Mouse (Mus musculus) intestine, postnatal 0 days (tissue): ENCODE data around the gene Xntrpc. TPM values are rescaled to one million over a fixed set of nuclear protein-coding genes. Genes with fewer than 3 reads are reported as not detected.

Experiments
- ATAC-seq: fragments of 200-750 bp; cut with Nextera tagmentation; 2 replicates; pipeline ENCODE4 v1.8.0; 2017; ENCODE audit warnings: mild to moderate bottlenecking, moderate TSS enrichment, moderate library complexity
- H3K27ac ChIP-seq: fragments of 300-500 bp; sonication (generic); 2 replicates; pipeline ENCODE4 v1.5.1; 2014; ENCODE audit warnings: mild to moderate bottlenecking, low read depth, low read length, moderate library complexity
- H3K27me3 ChIP-seq: fragments of 300-500 bp; sonication (generic); replicated peaks from 2 replicates; pipeline ENCODE4 v1.6.1; 2014; ENCODE audit warnings: low read length, mixed read lengths; ENCODE audit not compliant: control insufficient read depth, insufficient read depth
- H3K36me3 ChIP-seq: fragments of 300-500 bp; sonication (generic); 2 replicates; pipeline ENCODE4 v1.6.1; 2014; ENCODE audit warnings: mild to moderate bottlenecking, moderate library complexity; ENCODE audit not compliant: control insufficient read depth, insufficient read depth
- H3K4me1 ChIP-seq: fragments of 300-500 bp; sonication (generic); replicated peaks from 2 replicates; pipeline ENCODE4 v1.6.1; 2014; ENCODE audit warnings: antibody characterized with exemption, low read length, mixed read lengths; ENCODE audit not compliant: control insufficient read depth, insufficient read depth
- H3K4me2 ChIP-seq: fragments of 300-500 bp; sonication (generic); replicated peaks from 2 replicates; pipeline ENCODE4 v1.6.1; 2014; ENCODE audit warnings: low read depth, mild to moderate bottlenecking, moderate library complexity
- H3K4me3 ChIP-seq: fragments of 300-500 bp; sonication (generic); 2 replicates; pipeline ENCODE4 v1.5.1; 2014; ENCODE audit warnings: low read depth, low read length
- H3K9ac ChIP-seq: fragments of 300-500 bp; sonication (generic); 2 replicates; pipeline ENCODE4 v1.6.1; 2014; ENCODE audit warnings: mild to moderate bottlenecking, low read depth, low read length
- H3K9me3 ChIP-seq: fragments of 300-500 bp; sonication (generic); 2 replicates; pipeline ENCODE4 v1.6.1; 2016; ENCODE audit warnings: mixed run types; ENCODE audit not compliant: control insufficient read depth
- CTCF ChIP-seq: sonication (generic); IDR thresholded peaks from 2 replicates; pipeline ENCODE4 v1.5.1; 2016; ENCODE audit warnings: low read depth, mild to moderate bottlenecking, control low read depth, antibody characterized with exemption, moderate library complexity
- WGBS: fragments of 180-500 bp; shearing (Covaris S2); extraction: QIAGEN DNeasy Blood & Tissue Kit; methylation state at CpG from one replicate; pipeline ENCODE4 v1.1.7; 2014; 5-methylcytosine and 5-hydroxymethylcytosine counted together
- polyA plus RNA-seq: library from polyadenylated mRNA; unstranded; fragments of >200 nt; fragmentation: Nextera tagmentation; extraction: Ambion mirVana; gene quantifications from 2 replicates; pipeline ENCODE4 v1.2.1, GENCODE M21; 2015

Xntrpc gene
- polyA plus RNA-seq, 1 experiment from 2014 or later = not detected

DNA sequence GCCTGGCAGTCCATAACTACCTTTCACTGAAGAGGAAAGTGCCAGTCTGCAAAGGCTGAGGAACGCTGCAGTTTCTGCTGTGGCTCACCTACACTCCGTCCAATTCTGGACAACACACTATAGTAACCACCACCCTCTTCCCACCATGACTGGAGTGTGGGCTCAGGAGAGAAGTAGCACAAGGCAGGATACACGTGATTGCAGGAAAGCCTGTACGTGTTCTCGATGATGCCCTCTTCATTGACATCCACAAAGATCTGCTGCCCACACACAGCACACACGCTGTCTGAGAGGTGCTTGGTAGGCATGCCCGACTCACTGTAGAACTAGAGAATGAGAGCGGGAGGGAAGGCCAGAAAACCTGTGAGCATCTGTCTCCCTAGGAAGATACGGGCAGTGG lies 41.7 kb upstream of the Xntrpc start:
- H3K36me3 ChIP-seq = peaks cover 69% of the 10 kb centered on the region

DNA sequence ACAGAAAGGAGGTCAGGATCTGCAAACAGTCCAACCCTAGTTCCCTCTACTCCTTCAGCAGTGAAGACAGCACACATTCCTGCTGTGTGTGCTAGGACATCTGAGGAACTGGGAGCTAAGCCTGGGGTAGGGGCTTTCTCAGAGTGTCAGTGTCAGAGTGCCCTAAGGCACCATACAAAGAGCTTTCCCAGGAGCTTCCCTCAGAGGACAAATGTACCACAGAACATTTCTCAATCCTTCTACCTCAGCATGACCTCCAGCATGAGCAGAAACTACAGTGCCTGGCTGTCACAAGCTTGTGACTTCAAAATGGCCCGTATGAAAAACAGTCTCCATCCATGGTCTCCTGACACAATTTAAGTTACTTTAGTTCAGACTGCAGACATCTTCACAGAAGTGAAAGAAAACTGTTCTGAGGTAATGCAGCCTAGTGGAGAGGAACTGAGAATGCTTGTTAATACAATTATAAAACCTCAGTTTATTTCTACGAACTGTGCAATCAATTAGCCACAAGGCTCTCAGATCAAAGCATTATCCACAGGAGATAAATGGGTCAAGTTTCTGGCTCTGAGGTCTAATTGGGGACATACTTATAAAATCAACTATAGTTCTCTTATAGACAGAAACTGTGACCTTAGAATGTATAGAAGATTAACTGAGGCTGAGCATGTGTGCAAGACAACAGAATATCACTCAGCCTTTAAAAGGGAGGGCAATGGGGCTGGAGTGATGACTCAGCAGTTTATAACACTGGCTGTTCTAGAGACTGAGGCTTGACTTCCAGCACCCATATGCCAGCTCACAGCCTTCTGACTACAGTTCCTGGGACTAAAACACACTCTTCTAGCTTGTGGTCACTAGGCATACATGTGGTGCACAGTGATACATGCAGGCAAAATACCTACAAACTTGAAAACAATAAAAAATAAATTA lies 40.1 kb upstream of the Xntrpc start:
- 84% methylated on average over 2 of the region's 2 CpGs for WGBS
- Histone ChIP-seq H3K36me3 (peaks cover 61% of the 10 kb centered on the region), H3K4me2 (no peak overlapping the region), H3K27me3 (no peaks in the 10 kb centered on the region), H3K9ac (no peak overlapping the region), H3K4me1 (no peaks in the 10 kb centered on the region), H3K4me3 (no peak overlapping the region), H3K27ac (no peak overlapping the region), H3K9me3 (no peaks in the 10 kb centered on the region)
- TF ChIP-seq CTCF = no peak
- ATAC-seq = no peak

More for the DNA sequence above, 41.7 kb upstream of the Xntrpc start:
- 95% methylated on average over 9 of the region's 9 CpGs for WGBS
- Histone ChIP-seq H3K27ac (no peak overlapping the region; the same call in 1 of the 2 replicates), H3K9ac (no peak overlapping the region), H3K9me3 (no peaks in the 10 kb centered on the region), H3K4me2 (no peak overlapping the region), H3K4me1 (no peaks in the 10 kb centered on the region), H3K4me3 (no peak overlapping the region), H3K27me3 (no peaks in the 10 kb centered on the region)
- ATAC-seq = no peak
- no peak for TF ChIP-seq CTCF

- 97% methylated on average over 1 of the region's 1 CpGs for WGBS
- H3K9me3 ChIP-seq = no peaks in the 10 kb centered on the region
- TF ChIP-seq CTCF = peak; percentile 46
Measured at GRCm38 (mm10) chr7:102034904-102035303, 30.6 kb upstream of the Xntrpc start.

DNA sequence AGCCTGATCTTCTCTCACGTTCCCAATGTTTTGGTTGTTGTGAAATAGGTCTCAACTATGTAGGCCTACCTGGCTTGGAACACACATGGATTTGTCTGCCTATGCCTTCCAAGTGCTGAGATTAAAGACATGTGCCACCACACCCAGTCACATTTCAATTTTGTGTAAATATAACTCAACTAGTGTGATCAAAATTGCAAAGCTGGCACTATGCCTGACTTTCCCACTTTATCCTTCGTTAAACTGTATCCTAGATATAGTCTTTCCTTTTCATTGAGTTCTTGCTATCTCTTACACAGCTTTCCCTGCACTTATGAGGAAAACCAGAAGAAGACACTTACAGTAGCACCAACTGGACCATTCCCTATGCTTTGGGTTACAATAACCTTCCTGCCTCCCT lies 30.0 kb upstream of the Xntrpc start:
- no peak overlapping the region for H3K9ac ChIP-seq
- no peak overlapping the region for H3K27ac ChIP-seq
- no peak overlapping the region for H3K4me3 ChIP-seq
- ATAC-seq = no peak
- H3K9me3 ChIP-seq = no peaks in the 10 kb centered on the region
- TF ChIP-seq CTCF = no peak
- H3K27me3 ChIP-seq = no peaks in the 10 kb centered on the region
- peaks cover 63% of the 10 kb centered on the region for H3K36me3 ChIP-seq
- no peaks in the 10 kb centered on the region for H3K4me1 ChIP-seq
- H3K4me2 ChIP-seq = no peak overlapping the region
- WGBS = 82% methylated on average over 2 of the region's 2 CpGs

More at GRCm38 (mm10) chr7:102034904-102035303, 30.6 kb upstream of the Xntrpc start:
- no peak overlapping the region for H3K9ac ChIP-seq
- H3K4me3 ChIP-seq = no peak overlapping the region
- no peaks in the 10 kb centered on the region for H3K27me3 ChIP-seq
- no peaks in the 10 kb centered on the region for H3K4me1 ChIP-seq
- ATAC-seq = no peak
- no peak overlapping the region for H3K27ac ChIP-seq
- H3K4me2 ChIP-seq = no peak overlapping the region
- H3K36me3 ChIP-seq = peaks cover 59% of the 10 kb centered on the region

DNA sequence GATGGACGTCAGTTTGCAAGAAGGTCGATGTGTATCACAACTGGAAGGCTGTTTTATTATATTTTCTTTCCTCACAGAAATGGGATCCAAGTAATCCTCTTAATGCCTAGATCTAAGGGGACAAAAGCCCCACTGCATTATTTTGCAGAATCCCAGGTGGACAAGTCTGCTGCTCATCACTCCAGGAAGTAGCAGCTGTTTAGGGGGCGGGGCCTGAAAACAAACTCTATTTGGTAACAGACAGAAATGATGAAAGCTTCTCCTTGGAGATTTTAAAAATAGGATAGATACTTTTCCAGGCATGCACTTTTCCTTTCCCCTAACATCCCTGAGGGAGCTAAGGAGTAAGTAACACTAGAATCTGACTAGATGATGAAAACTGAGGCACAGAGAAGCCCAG lies 28.2 kb upstream of the Xntrpc start:
- Histone ChIP-seq H3K27me3 (no peaks in the 10 kb centered on the region), H3K4me2 (no peak overlapping the region), H3K9me3 (no peaks in the 10 kb centered on the region), H3K36me3 (peaks cover 64% of the 10 kb centered on the region), H3K4me3 (no peak overlapping the region), H3K27ac (no peak overlapping the region), H3K4me1 (no peaks in the 10 kb centered on the region), H3K9ac (no peak overlapping the region)
- no peak for ATAC-seq
- TF ChIP-seq CTCF = no peak
- WGBS = 94% methylated on average over 3 of the region's 3 CpGs

DNA sequence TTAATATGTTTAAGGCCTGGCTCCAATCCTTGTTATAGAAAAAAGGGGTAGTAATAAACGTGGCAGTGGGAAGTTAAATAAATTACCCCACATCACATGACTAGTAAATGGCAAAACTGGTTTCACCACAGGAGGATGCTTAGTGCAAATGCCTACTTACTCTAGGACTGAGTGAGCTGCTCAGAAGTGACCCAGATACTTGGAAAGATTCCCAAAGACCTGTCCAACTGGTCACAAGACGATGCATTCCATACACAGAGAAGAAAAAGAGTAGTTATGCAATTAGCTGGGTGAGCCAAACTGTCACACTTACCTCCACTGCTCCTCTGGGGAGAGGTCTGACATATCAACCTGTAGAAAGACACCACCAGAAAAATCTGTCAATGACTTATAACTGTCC lies 23.2 kb upstream of the Xntrpc start:
- Histone ChIP-seq H3K4me1 (no peaks in the 10 kb centered on the region), H3K4me3 (no peak overlapping the region), H3K9me3 (no peaks in the 10 kb centered on the region), H3K36me3 (peaks cover 35% of the 10 kb centered on the region), H3K27ac (no peak overlapping the region), H3K27me3 (no peaks in the 10 kb centered on the region), H3K9ac (no peak overlapping the region), H3K4me2 (no peak overlapping the region)
- TF ChIP-seq CTCF = no peak
- no peak for ATAC-seq
- WGBS = 37% methylated on average over 2 of the region's 2 CpGs
